Mouse (Mus musculus): ENCODE data around the gene Ugt1a6b. TPM values are rescaled to one million over a fixed set of nuclear protein-coding genes. Genes with fewer than 3 reads are reported as not detected.
"Not testable (repeated sequence)": the region's sequence is repeated elsewhere in the genome, so short reads cannot be mapped to it uniquely, and the experiment has no call there.

The Ugt1a6b gene
- polyA plus RNA-seq, 1 experiment from 2014 or later, result 28.8 TPM

DNA sequence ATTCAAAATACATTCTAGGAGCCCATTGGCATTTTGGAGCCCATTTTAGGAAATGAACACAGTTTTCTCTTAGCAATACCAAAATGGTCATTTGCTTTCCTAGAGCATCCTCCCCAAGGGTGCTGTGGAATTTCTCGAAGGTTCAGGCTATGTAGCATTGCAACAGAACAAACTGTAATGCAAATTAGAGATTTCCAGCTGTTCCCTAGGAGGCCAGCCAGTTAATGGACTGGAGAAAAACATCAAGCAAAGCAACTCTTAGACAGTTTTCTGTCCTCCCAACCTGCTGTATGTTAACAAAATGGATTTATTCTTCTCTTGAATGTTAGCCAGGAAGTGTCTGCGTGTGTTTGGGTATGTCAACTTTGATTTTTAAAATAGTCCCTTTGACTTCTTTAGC is 33.6 kb downstream of the Ugt1a6b start:
- no peaks in the 10 kb centered on the region for H3K27me3 ChIP-seq (ENCODE audit: insufficient read depth, low read length)
- WGBS (ENCODE audit: insufficient replicate concordance), result 62% methylated on average over 2 of the region's 2 CpGs

DNA sequence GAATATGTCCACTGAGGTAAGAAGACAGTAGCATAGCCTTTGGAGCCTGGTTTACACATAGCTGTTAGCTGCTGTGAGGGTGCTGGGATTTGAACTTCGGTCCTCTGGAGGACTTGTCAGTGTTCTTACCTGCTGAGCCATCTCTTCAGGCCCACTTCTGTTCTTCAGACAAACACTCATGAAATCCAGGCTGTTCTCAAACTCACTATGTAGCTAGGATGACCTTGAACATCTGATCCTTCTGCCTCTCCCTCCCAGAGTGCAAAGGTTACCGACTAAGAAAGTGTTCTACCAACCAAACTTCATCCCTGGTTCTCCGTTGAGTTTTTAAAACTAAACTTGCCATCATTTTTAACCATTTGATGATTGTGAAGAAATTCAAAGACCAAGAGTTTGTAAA is 34.2 kb downstream of the Ugt1a6b start:
- no peaks in the 10 kb centered on the region for H3K27me3 ChIP-seq (ENCODE audit: insufficient read depth, low read length)
- peak overlapping the region; percentile 29; the same call in 1 of the 2 replicates for H3K27ac ChIP-seq (ENCODE audit: low read depth)
- H3K9me3 ChIP-seq (ENCODE audit: low read length), result no peaks in the 10 kb centered on the region
- WGBS (ENCODE audit: insufficient replicate concordance), result 64% methylated on average over 3 of the region's 3 CpGs
- no peak overlapping the region for H3K9ac ChIP-seq (replicated peaks)
- H3K36me3 ChIP-seq (replicated peaks; ENCODE audit: insufficient read depth, low read length), result no peaks in the 10 kb centered on the region
- TF ChIP-seq CTCF (IDR thresholded peaks at IDR 0.05; ENCODE audit: low read depth), result no peak
- TF ChIP-seq EP300 (IDR thresholded peaks at IDR 0.05; ENCODE audit: low read depth), result no peak
- H3K4me1 ChIP-seq (ENCODE audit: insufficient read depth), result peaks cover 20% of the 10 kb centered on the region
- H3K4me3 ChIP-seq (ENCODE audit: low read depth, low read length), result no peak overlapping the region
- H3K4me2 ChIP-seq (ENCODE audit: low read depth, low read length), result no peak overlapping the region
- no peak for DNase-seq
- ATAC-seq, result no peak

More for the DNA sequence above, 33.6 kb downstream of the Ugt1a6b start:
- H3K4me3 ChIP-seq (ENCODE audit: low read depth, low read length), result no peak overlapping the region
- peaks cover 20% of the 10 kb centered on the region for H3K4me1 ChIP-seq (ENCODE audit: insufficient read depth)
- H3K27ac ChIP-seq (ENCODE audit: low read depth), result 0 out of 2 replicates have a peak overlapping the region, but pooled peaks have one; percentile 29
- no peaks in the 10 kb centered on the region for H3K9me3 ChIP-seq (ENCODE audit: low read length)
- H3K36me3 ChIP-seq (replicated peaks; ENCODE audit: insufficient read depth, low read length), result no peaks in the 10 kb centered on the region
- ATAC-seq (no peak), DNase-seq (no peak)
- TF ChIP-seq CTCF (IDR thresholded peaks at IDR 0.05; ENCODE audit: low read depth) (no peak), EP300 (IDR thresholded peaks at IDR 0.05; ENCODE audit: low read depth) (no peak)
- no peak overlapping the region for H3K4me2 ChIP-seq (ENCODE audit: low read depth, low read length)
- H3K9ac ChIP-seq (replicated peaks), result no peak overlapping the region

DNA sequence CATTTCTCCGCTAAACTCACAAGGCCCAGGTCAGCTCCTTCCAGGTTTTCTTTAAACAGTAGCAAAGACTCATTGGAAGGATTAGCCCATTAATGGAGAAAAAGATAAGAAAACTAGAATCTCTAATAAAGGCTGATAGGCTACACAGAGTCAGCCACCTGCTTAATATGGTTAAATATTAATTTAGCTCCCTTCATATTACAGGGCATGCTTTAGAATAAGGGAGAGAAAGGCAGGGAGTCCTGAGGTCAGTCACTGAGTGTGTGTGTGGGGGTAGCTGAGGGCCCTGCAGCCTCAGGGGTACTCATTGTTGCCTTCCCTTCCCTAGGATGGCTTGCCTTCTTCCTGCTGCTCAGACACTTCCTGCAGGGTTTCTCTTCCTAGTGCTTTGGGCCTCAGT is 35.1 kb downstream of the Ugt1a6b start:
- no peaks in the 10 kb centered on the region for H3K27me3 ChIP-seq (ENCODE audit: insufficient read depth, low read length)
- H3K4me2 ChIP-seq (ENCODE audit: low read depth, low read length), result no peak overlapping the region
- TF ChIP-seq EP300 (IDR thresholded peaks at IDR 0.05; ENCODE audit: low read depth) (no peak), CTCF (IDR thresholded peaks at IDR 0.05; ENCODE audit: low read depth) (no peak)
- H3K27ac ChIP-seq (ENCODE audit: low read depth), result no peak overlapping the region
- ATAC-seq (no peak), DNase-seq (no peak)
- WGBS (ENCODE audit: insufficient replicate concordance), result 85% methylated on average over 1 of the region's 1 CpGs
- H3K36me3 ChIP-seq (replicated peaks; ENCODE audit: insufficient read depth, low read length), result no peaks in the 10 kb centered on the region
- no peaks in the 10 kb centered on the region for H3K9me3 ChIP-seq (ENCODE audit: low read length)
- H3K4me1 ChIP-seq (ENCODE audit: insufficient read depth), result peaks cover 20% of the 10 kb centered on the region
- no peak overlapping the region for H3K9ac ChIP-seq (replicated peaks)
- H3K4me3 ChIP-seq (ENCODE audit: low read depth, low read length), result no peak overlapping the region

DNA sequence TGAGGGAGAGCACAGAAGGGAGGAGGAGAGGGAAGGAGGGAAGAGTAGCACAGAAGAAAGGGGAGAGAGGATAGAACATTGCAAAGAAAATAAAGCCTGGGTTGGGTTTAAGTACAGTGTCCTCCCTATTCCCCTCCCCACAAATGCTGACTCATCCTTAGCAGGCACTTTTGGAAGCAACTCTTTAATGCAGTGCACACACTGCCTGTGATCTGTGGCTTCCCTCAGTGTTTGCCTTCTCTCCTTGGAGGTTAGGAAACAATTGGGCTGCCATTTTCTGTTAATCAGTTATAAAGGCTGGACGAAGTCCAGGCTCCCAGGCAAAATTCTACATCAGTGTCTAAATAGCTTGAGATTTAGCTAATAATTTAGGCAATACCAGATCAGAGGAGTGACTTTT is 37.4 kb downstream of the Ugt1a6b start:
- not testable (repeated sequence) for H3K4me2 ChIP-seq (ENCODE audit: low read depth, low read length); H3K9ac ChIP-seq (replicated peaks); H3K4me1 ChIP-seq (ENCODE audit: insufficient read depth); H3K27ac ChIP-seq (ENCODE audit: low read depth); H3K27me3 ChIP-seq (ENCODE audit: insufficient read depth, low read length); H3K36me3 ChIP-seq (replicated peaks; ENCODE audit: insufficient read depth, low read length); H3K4me3 ChIP-seq (ENCODE audit: low read depth, low read length); H3K9me3 ChIP-seq (ENCODE audit: low read length)
- DNase-seq, result peak; percentile 18
- WGBS (ENCODE audit: insufficient replicate concordance), result 32% methylated on average over 1 of the region's 1 CpGs
- ATAC-seq, result peak; percentile 89

DNA sequence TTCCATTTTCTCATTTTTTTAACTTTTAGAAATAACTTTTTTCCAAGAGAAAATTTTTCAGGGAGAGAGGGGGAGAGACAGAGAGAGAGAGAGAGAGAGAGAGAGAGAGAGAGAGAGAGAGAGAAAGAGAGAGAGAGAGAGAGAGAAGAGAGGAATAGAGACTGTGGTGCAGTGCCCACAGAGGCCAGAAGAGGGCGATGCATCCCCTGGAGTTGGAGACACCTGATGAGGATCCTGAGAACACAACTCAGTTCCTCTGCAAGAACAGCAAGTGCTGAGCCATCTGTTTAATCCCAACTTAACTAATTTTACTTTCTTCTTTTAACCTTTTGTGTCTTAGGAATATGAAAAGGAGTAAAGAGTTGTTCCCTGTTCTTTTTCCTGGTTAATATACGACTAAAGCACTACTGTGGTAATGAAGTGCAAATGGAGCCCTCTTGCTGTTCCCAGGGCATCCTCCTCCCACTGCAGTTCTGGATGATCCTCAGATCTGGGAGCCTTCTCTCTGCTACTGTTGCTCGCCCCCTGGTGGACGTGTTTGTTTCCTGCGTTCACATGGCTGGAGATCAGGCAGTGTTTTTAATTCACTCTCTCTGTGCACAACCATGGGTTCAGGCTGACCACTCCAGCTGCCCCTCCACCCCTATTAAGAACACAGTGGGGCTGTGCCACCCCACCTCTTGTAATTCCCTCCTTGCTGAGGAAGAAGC is 41.1 kb downstream of the Ugt1a6b start:
- not testable (repeated sequence) for H3K27me3 ChIP-seq (ENCODE audit: insufficient read depth, low read length); H3K4me3 ChIP-seq (ENCODE audit: low read depth, low read length); H3K4me2 ChIP-seq (ENCODE audit: low read depth, low read length); H3K27ac ChIP-seq (ENCODE audit: low read depth); H3K9me3 ChIP-seq (ENCODE audit: low read length); H3K4me1 ChIP-seq (ENCODE audit: insufficient read depth); H3K9ac ChIP-seq (replicated peaks); H3K36me3 ChIP-seq (replicated peaks; ENCODE audit: insufficient read depth, low read length)
- WGBS (ENCODE audit: insufficient replicate concordance), result 4% methylated on average over 5 of the region's 5 CpGs
- ATAC-seq, result peak; percentile 37; the same call in 1 of the 2 replicates
- TF ChIP-seq CTCF (IDR thresholded peaks at IDR 0.05; ENCODE audit: low read depth), result peak; percentile 72
- DNase-seq, result peak; percentile 74

DNA sequence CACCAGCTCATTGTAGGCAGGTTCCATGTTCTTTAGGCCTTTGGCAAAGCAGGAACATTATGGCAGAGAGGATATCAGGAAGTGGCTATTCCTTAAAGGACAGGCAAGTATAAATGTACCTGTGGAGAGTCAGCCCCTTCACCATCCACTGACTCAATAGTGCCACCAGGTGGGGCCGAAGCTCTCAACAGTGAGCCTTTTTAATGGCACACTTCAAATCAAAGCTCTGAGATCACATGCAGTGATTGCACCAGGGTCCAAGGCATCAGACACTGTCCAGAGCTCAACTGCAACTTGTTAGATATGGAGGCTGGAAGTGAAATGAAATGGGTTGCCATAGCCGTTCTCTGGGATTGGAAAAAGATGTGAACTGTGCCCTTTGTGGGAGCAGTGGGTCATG is 42.2 kb downstream of the Ugt1a6b start:
- TF ChIP-seq CTCF (IDR thresholded peaks at IDR 0.05; ENCODE audit: low read depth), result peak; percentile 51
- peak; percentile 24 for DNase-seq
- ATAC-seq, result not testable (repeated sequence)

DNA sequence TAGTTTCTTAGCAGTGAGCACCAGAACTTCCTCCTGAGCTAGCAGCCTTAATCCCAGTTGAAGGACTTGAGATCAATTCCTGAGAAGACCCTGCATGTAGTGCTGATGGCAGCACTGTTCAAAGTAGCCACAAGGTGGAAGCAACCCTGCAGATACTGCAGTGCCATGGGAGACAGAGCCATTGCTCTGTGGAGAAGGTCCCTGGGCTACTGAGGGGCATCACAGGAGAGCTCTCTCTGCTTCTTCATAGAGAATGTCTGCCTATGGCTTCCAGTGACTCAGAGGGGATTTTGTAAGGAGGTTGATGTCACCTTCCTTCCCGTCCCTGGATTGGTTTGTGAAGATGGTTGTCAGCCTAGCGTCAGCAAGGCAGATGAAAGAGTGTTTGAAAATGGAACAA is 47.1 kb downstream of the Ugt1a6b start:
- ATAC-seq; H3K9me3 ChIP-seq (ENCODE audit: low read length); H3K9ac ChIP-seq (replicated peaks); DNase-seq; H3K27me3 ChIP-seq (ENCODE audit: insufficient read depth, low read length); H3K27ac ChIP-seq (ENCODE audit: low read depth); H3K36me3 ChIP-seq (replicated peaks; ENCODE audit: insufficient read depth, low read length); H3K4me3 ChIP-seq (ENCODE audit: low read depth, low read length); H3K4me1 ChIP-seq (ENCODE audit: insufficient read depth); H3K4me2 ChIP-seq (ENCODE audit: low read depth, low read length): not testable (repeated sequence)
- 72% methylated on average over 2 of the region's 2 CpGs for WGBS (ENCODE audit: insufficient replicate concordance)
- peak; percentile 54 for TF ChIP-seq CTCF (IDR thresholded peaks at IDR 0.05; ENCODE audit: low read depth)

More for the DNA sequence above, 42.2 kb downstream of the Ugt1a6b start:
- not testable (repeated sequence) for H3K4me2 ChIP-seq (ENCODE audit: low read depth, low read length); H3K9me3 ChIP-seq (ENCODE audit: low read length); H3K4me1 ChIP-seq (ENCODE audit: insufficient read depth); H3K36me3 ChIP-seq (replicated peaks; ENCODE audit: insufficient read depth, low read length); H3K27me3 ChIP-seq (ENCODE audit: insufficient read depth, low read length); H3K9ac ChIP-seq (replicated peaks); H3K4me3 ChIP-seq (ENCODE audit: low read depth, low read length); H3K27ac ChIP-seq (ENCODE audit: low read depth)
- 60% methylated on average over 2 of the region's 2 CpGs for WGBS (ENCODE audit: insufficient replicate concordance)

Measured in liver, postnatal 0 days (tissue).